Mouse (Mus musculus): ENCODE results near the gene Rlbp1.

Rlbp1 gene

DNA sequence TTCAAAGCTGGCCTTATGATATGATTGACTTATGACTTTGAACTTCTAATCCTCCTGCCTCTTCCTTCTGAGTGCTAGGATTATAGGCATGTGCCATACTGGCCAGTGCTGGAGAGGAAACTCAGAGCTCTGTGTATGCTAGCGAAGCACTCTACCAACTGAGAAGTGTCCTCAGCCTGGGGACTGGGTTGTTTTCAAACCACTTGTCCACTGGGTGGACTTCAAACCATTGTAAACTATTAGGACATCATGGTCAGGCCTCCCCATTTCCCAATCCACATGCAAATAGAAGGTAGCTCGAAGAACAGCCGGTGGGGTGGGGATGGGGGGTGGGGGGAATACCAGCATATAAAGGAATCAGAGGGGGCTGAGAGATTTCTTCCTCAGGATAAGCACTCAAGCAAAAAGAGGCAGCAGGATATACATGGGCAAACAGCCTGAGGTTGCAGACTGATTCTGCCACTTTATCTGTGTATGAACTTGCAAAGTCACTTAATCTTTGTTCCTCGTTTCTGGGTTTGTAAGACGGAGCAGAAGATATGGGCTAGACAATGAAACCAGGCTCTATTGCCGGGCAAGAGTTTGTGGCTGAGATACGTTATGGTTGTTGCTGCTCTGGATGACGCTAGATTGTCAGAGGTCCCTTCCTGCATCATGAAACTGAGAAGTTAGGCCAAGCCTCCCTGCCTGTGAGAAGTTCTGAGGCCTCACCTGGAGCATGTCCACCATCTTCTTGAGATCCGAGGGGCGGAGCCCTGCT is 10.2 kb downstream of the Rlbp1 start:
- DNase-seq (ENCODE audit: low read depth, low spot score), result no peak

GRCm38 (mm10) chr7:79375594-79375993 is 11.3 kb downstream of the Rlbp1 start:
- no peak for DNase-seq (ENCODE audit: low read depth, low spot score)

DNA sequence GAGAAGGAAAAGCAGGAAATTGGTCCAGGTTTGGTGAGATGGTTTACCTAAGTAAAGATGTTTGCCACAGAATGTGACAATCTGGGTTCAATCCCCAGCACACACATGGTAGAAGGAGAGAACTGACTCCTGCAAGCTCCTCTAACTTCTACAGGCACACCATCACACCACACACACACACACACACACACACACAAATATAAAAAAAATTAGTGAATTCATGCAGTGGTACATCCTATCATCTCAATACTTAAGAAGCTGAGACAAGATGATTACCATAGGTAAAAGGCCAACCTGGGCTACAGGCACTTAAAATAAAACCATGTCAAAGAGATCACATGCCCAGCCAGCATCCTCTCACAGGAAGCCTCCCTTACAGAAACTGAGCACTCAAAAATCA is 12.8 kb downstream of the Rlbp1 start:
- DNase-seq (ENCODE audit: low read depth, low spot score), result no peak

- peak; percentile 81 for DNase-seq (ENCODE audit: low read depth, low spot score)
Observed at GRCm38 (mm10) chr7:79371321-79371879, 15.4 kb downstream of the Rlbp1 start.

DNA sequence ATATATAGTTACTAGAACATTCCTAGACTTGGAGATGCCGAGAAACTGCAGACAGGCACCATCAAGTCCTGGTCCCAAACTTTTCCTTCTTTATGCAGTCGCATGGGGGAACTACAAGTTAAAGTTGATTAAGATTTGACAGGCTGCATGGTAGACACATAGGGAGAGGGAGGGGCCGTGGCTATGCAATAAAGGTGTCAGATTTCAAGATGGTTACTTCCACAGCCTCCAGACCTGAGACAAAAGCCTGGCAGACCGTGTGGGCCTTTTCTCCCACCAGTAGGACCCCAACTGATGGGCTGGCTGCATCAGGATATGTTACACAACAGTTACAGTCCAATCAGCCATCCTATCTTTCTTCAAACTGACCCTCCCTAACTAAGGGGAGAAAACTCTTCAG is 17.4 kb downstream of the Rlbp1 start:
- no peak for DNase-seq (ENCODE audit: low read depth, low spot score)

DNA sequence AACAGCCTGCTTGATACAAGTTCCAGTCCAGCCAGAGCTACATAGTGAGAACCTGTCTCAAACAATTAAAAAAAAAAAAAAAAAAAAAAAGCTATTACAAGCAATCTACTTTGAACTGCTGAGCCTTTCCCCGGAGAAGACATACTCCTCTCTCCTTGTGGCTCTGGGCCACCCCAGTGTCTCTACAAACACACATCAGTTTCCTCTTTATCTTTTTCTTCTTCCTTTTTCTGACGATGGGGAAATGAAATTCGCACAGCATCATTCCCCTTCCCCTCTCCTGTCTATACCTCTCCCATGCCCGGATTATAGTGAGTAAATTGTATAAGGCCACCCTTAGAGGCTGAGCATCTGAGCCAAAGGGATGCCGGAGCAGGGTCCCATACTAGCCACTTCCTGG is 18.2 kb downstream of the Rlbp1 start:
- DNase-seq (ENCODE audit: low read depth, low spot score), result peak; percentile 15

GRCm38 (mm10) chr7:79363370-79364043 is 23.3 kb downstream of the Rlbp1 start:
- DNase-seq (ENCODE audit: low read depth, low spot score), result no peak

DNA sequence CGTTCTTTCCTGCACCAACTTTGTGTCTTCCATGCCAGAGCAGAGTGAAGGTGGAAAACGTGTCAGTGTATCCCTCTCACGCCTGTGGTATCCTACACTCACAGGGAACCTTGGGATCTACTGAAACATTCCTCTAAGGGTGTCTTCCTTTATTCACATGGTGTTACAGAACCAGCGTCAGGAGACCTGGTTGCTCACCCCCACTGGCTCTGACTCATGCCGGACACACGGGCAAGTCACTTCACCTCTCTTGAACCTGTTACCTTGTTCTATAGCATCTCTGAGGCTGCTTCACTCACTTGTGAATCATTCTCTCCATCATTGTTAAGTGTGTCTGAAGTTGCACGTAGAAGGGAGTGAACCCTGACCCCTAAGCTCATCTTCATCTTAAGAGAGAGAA is 24.0 kb downstream of the Rlbp1 start:
- no peak for DNase-seq (ENCODE audit: low read depth, low spot score)

DNA sequence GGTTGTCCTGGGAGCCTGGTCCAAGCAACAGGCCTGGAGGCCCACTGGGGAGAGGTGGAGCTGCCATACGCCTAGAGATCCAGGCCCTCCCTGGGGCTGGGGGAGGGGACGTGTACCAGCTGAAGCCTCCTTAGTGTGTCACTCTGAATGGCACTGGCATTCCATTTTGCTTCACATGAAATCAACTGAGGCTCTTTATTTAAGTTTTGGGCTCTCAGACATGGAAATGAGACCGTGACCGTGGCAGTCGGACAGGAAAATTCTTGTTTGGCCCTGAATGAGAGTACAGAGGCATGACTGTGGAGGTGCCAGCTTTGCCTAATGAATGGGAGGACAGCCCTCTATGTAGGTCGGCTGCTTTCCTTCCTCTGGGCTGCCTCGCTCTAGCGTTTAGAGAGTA is 24.6 kb downstream of the Rlbp1 start:
- no peak for DNase-seq (ENCODE audit: low read depth, low spot score)

GRCm38 (mm10) chr7:79360056-79360455 is 26.8 kb downstream of the Rlbp1 start:
- DNase-seq (ENCODE audit: low read depth, low spot score), result no peak

DNA sequence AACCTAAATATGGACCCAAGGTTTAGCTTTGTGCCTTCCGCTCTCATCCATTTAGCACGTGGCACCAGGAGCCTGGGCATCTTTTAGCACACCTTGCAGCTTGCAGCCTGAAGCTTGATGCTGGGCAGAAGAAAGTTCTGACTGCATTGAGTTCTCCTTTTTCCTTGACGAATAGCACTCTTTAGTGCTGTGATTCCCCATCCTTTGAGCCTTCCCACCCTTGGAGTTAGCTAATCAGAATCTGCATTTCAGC is 27.7 kb downstream of the Rlbp1 start:
- DNase-seq (ENCODE audit: low read depth, low spot score), result no peak

DNA sequence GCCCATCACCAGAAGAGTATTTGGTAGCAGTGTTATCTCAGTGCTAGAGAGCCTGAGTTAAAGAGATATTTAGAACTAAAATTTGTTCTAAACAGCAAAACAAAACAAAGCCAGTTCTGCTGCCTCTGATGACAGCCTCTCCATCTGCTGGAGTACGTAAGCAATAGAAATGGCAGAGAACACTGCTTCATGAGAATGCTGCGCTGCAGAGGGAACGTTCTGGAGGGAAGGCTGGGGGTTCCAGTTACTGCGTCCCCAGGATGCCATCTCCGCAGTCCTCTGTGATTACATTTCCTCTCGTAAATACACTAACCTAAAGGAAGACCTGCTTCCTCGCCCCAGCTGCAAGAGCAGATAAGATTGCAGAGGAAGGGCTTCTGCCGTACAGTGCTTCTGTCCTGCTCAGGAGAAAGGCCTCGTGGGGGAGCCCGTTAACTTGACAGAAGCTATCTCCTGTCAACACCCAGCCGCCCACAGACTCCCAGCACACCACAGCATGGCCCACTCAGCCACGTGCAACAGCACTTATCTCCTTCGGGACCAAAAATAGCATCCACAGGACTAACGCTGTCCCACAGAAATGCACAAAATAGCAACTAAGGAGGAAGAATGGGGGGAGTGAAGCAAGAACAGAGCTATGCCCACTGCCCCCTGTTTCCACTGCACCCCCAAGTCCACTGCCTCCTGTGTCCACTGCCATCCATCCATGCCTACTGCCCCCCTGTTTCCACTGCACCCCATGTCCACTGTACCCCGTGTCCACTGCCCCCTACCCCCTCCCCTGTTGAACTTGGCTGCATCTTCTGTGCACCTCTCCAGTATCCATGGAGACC is 28.3 kb downstream of the Rlbp1 start:
- DNase-seq (ENCODE audit: low read depth, low spot score), result no peak

GRCm38 (mm10) chr7:79349738-79350386 is 37.0 kb downstream of the Rlbp1 start:
- DNase-seq (ENCODE audit: low read depth, low spot score), result peak; percentile 78

DNA sequence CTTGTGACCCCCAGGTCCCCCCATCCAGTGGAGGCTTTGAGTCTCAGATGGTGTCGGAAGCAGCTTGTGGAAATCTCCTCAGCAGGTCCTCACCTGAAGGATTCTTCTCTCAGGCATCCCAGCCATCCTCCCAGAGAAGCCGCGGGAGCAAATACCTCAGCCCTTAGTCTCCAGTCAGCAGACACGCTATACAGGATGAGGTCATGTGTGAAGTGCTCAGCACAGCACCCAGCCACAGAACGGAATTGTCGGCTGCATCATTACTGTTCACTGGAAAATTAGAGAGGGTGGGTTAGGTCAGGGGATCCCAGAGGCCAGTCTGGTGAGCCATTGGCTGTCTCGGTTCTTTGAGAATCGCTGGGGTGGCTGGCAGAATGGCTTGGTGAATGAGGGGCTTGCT is 38.0 kb downstream of the Rlbp1 start:
- DNase-seq (ENCODE audit: low read depth, low spot score), result no peak

- DNase-seq (ENCODE audit: low read depth, low spot score), result no peak
Observed at GRCm38 (mm10) chr7:79347108-79347813, 39.6 kb downstream of the Rlbp1 start.

DNA sequence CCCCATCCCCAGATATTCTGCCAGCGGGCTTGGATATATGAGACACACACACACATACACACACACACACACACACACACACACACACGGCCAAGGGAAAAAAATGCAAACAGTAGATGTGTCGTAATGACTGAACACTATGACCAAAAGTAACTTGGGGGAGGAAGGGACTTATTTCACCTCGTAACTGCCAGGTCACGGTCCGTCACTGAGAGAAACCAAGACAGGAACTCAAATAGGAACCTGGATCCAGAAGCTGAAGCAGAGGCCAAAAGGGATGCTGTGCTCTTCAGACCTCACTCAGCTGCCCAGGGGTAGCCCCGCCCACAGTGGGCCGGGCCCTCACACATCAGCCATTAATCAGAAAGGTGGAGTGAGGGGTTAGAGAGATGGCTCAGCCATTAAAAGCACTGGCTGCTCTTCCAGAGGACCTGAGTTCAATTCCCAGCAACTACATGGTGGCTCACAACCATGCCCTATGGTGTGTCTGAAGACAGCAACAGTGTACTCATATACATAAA is 40.2 kb downstream of the Rlbp1 start:
- DNase-seq (ENCODE audit: low read depth, low spot score), result no peak

- DNase-seq (ENCODE audit: low read depth, low spot score), result peak; percentile 66
Observed at GRCm38 (mm10) chr7:79345902-79346301, 40.9 kb downstream of the Rlbp1 start.

DNA sequence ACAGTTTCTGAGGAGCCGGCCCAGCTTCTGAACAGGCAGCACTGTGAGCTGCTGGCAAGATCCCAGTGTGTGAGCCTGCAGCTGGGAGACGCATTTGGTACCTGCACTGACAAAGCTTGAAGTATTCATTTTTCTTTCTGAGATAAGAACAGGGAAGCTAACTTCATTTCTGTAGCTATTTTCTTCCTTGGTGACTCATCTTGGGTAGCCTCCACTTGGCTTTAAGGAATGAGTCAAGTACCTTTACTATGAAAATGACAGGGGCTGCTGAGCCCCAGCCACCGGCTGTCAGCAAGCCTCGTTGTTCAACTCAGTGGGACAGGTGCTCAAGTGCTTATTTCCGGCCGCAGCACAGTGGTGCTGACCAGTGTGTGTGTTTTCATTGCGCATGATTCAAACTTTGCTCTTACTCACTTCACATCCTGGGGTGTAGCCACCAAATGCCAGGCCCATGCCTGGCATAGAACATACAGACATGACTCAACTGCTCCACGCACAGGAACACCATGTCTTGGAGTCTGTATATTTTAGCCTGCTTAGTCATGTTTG is 50.4 kb downstream of the Rlbp1 start:
- no peak for DNase-seq (ENCODE audit: low read depth, low spot score)

GRCm38 (mm10) chr7:79333419-79333818 is 53.4 kb downstream of the Rlbp1 start:
- DNase-seq (ENCODE audit: low read depth, low spot score), result no peak

- no peak for DNase-seq (ENCODE audit: low read depth, low spot score)
Observed at GRCm38 (mm10) chr7:79331197-79331596, 55.7 kb downstream of the Rlbp1 start.

GRCm38 (mm10) chr7:79328769-79329168 is 58.1 kb downstream of the Rlbp1 start:
- no peak for DNase-seq (ENCODE audit: low read depth, low spot score)
